Mouse (Mus musculus) testis, postnatal 10 days (tissue): ENCODE results near the gene Brsk2.
"Not testable (repeated sequence)": the region's sequence is repeated elsewhere in the genome, so short reads cannot be mapped to it uniquely, and the experiment has no call there.

Experiments
- DNase-seq: peaks from one replicate; pipeline ENCODE4 v3.0.0; 2021; ENCODE audit warnings: low spot score

The Brsk2 gene

DNA sequence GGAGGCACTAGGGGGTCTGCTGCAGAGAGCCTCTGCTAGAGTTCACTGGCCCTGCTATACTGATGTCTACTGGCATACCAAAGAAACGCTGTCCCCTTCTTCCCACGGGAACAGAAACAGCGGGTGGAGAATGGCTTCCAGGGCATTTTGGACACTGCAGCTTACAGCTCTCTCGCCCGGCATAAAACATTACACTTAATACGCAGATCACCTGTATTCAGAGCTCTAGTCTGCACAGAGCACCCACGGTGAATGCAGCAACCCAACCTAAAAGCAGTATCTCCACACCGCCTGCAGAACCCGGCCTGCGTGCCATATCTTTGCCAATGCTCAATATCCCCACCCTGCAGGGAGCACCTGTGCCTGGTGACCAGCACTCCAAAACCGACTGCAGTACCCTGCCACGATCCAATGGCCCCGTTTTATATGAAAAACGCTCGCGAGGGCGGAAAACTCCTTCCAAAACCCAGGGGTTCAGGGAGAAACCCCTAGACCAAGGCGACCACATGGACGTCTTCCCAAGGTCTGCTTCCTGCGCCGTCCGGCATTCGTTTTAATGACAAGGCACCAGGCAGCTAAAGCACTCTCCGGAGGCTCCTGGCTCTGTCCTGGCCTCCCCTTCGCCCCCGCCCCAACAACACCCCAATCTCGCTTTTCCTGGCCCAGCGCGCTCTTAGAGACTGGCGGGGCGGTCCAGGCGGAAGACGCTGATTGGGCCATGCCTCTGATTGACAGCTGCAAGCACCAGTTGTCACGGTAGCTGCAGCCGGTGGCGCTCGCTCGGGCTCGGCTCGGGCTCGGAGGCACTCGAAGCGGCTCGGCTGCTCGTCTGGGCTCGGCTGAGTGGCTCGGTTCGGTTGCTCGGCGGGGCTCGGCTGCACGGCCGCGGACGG lies at the start of gene Brsk2:
Brsk2 (plus strand) TSS at position 846 of the 893 bp plus-strand sequence.
- DNase-seq: peak; percentile 96

GRCm38 (mm10) chr7:141901825-141902224 lies 47.7 kb upstream of the Brsk2 start:
- no peak for DNase-seq

- DNase-seq: peak; percentile 100
Observed at GRCm38 (mm10) chr7:141902269-141902729, 47.3 kb upstream of the Brsk2 start.

GRCm38 (mm10) chr7:141902791-141903190 lies 46.8 kb upstream of the Brsk2 start:
- no peak for DNase-seq

- no peak for DNase-seq
Observed at GRCm38 (mm10) chr7:141908591-141908990, 41.0 kb upstream of the Brsk2 start.

GRCm38 (mm10) chr7:141911305-141911704 lies 38.2 kb upstream of the Brsk2 start:
- DNase-seq: no peak

DNA sequence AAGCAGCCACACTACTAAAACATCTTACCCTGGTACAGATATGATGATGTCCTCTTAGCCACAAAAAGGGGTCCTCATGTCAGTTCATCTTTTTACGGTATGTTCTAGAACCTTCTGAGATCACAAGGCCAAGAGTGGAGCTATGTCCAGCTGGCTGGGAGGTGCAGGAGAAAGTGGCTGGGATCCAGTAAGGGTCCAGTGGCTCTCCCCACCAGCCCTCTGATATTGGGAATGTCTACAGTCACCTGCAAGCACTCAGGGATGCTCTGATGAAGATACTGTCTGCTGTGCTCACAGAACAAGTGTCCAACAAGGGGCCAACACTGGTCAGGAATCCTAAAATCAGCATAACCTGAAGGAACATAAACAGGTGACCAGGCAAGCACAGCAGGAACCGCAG lies 31.1 kb upstream of the Brsk2 start, which contains the start of gene Tollip:
Tollip (minus strand) TSS at position 101 of the 400 bp plus-strand sequence.
- no peak for DNase-seq

DNA sequence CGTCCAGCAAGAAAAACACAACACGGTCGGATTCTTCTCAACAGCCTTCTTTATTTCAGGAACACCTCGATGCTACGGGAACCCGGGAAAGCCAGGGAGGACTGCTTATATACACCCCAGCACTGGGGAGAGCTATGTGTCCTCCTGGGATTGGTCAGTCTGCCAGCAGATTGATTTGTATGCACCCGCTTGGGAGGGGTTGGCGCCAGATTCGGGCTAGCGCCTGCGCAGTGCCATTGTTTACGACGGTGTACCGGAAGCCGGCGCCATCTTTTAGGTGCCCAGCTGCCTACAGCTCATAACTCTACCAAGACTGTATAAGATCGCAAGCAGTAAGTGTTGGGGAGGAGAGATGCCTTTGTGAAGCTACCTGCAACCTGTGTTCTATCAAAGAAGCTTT lies 25.4 kb upstream of the Brsk2 start:
- not testable (repeated sequence) for DNase-seq

DNA sequence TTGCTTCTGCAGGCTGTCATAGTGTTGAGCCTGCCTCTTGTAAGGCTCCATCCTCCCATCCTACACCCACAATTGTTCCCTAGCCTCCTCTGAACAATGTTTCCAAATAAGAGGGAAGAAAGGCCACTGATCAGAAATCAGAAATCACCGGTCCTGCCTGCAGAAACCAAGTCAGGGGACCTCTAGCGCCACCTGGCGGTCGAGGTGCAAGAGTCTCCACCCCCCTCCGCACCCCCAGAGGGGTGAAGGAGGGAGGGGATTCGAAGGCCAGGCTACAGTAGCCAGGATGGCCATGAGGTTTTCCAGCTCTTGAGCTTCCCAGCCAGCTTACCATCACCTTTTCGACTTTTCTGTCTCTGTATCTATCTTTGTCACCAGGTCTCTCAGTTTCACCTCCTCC lies 24.6 kb upstream of the Brsk2 start:
- DNase-seq: peak; percentile 89

DNA sequence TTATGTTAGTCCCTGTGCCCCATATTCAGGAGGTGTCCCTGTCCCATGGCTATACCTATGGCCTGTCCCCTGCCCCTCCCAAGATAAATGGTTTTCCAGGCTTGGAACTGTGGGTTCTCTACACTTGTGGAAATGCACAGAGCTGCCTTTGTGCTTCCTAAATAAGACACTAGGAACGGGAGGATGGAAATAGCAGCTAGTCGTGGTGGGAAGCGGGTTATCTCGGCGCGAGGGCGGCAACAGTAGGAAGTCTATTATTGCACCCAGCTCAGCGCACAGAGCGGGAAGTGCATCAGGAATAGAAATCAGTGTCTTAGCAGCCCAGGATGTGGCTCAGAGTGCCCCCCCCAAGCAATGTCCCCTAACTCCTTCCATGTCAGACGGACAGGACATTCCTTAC lies 20.9 kb upstream of the Brsk2 start:
- DNase-seq: no peak

DNA sequence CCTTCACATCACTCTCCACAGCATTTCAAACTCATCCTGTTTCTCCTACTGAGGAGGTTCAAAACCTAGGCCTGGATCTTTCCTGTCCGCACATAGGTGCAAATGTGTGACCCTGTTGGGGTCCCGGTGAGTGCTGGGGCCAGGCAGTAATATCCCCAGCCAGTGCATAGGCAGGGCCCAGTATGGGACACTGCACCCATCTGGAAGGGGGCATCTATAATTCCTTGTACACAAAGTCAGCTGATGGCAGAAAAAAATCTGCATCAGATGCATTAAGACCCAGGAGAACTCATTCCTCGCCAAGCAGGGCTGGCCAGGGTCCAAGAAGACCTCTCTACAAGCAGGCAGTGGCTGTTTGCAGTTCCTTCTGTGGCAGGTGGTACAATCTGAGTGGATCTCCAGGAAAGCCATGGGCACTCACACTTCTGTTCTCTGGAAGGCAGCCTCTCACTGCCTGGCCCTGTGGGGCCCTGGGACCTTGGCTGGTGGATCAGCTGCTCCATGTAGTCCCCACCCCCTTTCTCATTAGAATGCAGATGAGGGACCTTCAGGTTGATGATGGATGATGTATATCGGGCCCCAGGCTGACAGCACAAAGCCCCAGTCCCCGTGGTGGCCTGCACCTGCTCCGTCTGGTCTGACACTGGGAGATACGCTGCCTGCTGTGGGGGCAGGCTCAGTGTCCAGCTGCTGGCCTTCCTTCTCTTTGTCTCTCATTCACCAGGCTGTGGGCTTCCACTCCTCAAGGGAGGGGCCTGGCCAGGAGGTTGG lies 15.2 kb upstream of the Brsk2 start:
- DNase-seq: no peak

GRCm38 (mm10) chr7:141934951-141935350 lies 14.6 kb upstream of the Brsk2 start:
- DNase-seq: no peak

GRCm38 (mm10) chr7:141943444-141943843 lies 6.1 kb upstream of the Brsk2 start:
- DNase-seq: no peak

- no peak for DNase-seq
Observed at GRCm38 (mm10) chr7:141945927-141946326, 3.6 kb upstream of the Brsk2 start.

DNA sequence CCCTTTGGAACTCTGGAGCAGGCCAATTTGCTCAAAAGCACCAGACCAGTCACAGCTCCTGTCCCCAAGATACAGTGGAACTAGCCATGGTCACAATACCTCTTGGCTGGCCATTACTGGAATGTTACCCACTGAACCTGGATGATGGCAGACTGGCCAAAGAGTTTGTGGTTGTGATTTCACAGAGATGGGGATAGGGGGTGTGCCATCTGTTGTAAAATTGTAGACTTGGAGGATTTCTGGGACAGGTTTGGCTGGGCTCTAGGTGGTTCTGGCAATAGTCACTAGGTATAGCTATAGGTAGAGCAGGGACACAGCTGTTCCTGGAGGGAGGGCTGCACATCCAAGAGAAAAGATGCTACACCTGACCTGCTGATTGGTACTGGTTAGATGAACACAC lies 2.0 kb upstream of the Brsk2 start:
- no peak for DNase-seq

GRCm38 (mm10) chr7:141948045-141948444 lies 1.5 kb upstream of the Brsk2 start:
- no peak for DNase-seq

GRCm38 (mm10) chr7:141949799-141950103 lies 200 bp downstream of the Brsk2 start:
- DNase-seq: no peak

DNA sequence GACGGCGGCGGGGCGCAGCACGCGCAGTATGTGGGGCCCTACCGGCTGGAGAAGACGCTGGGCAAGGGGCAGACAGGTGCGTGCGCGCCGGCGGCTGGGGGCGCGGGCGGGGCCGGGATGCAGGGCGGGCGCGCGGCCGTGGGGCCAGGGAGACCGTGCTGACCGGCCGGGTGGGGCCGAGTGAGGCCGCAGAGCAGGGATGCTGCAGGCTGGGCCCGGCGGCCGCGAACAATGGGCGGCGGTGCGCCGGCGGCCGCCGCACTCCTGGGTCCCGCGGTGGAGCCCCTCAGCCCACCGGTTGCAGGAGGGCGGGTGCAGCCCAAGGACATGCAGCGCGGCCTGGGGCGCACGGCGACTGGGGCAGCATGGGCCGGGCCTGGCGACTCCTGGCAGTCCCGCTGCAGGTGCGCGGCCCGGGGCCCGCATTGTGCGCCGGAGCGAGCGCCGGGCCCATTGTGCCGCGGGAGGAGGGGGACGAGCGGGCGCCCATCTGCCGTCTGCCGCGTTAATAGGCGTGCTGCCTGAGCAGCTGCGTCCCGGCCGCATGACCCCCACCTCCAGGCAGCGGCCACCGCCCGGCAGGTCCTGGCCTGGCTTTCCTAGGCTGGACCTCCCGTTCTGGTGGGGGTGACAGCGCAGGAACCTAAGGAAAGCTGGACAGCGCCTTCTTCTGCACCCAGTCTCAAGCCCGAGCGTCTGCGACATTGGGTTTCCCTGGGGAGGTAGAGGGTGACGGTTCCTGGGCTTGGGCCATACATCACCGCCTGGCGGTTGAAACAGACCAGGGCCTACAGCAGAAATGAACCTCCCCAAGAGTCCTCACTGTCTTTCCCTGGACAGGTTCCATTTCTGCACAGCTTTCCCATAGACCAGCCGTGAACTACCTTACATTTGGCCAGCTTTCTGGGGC lies 808 bp downstream of the Brsk2 start:
- peak; percentile 54 for DNase-seq

- no peak for DNase-seq
Observed at GRCm38 (mm10) chr7:141951821-141952220, 2.3 kb downstream of the Brsk2 start.

DNA sequence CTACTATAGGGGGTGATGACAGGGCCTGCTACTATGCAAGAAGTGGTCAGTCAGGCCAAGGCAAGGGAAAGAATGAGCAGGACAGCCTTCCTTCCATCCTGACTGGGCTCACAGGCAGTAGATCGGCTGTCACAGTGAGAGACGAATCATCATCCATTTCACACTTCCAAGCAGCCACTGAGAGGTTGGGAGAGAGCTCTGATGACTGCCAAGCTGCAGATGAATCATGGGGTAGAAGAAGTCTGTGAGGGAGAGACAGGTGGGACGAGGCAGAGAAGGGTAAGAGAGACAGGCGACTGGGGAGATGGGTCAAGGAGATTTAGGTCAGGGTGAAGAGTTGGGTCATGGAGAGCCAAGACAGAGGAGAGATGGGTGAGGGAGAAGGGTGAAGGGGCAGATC lies 3.4 kb downstream of the Brsk2 start:
- no peak for DNase-seq

GRCm38 (mm10) chr7:141953616-141954015 lies 4.1 kb downstream of the Brsk2 start:
- DNase-seq: no peak

DNA sequence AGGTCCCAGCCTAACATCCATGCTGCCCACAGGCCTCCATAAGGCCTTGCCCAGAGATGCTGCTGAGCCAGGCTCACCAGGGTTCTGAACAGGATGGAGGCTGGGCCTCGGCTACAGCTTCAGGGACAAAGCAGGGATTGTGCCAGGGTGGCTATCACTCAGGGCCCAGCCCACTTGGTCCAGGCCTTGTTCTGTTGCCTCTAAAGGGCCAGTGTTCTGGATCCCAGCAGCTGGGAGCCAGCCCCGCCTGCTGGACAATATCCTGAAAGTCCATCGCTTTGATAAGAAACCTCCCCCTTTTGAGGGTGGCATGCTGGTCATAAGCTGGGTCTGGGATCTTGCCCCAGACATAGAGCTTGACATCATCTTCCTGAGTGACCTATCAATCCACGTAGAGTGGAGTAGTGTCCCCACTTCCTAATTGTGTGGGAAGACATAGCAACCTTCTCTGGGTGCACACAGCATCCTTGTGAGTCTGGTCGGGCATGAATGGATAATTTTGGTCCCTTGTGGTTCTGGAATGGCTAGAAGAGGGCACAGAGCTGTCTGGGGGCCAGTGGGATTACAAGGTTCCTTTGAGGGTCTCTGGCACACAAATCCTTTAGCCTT lies 6.1 kb downstream of the Brsk2 start:
- DNase-seq: no peak
